Mouse (Mus musculus) ES-CJ7 (cell line): ENCODE measurements around the gene 9530053A07Rik.

Experiments
- DNase-seq: peaks from one replicate; pipeline ENCODE4 v3.0.0; 2011; ENCODE audit warnings: low read depth, low spot score

The 9530053A07Rik gene

GRCm38 (mm10) chr7:28169489-28170422 is 40.5 kb downstream of the 9530053A07Rik start, which contains the start of gene Fbl:
Fbl (plus strand) TSS chr7:28169710.
- DNase-seq, result peak; percentile 95

- DNase-seq, result no peak
Observed at GRCm38 (mm10) chr7:28175358-28175757, 46.1 kb downstream of the 9530053A07Rik start.

- peak; percentile 99 for DNase-seq
Observed at GRCm38 (mm10) chr7:28179228-28179627, 50.0 kb downstream of the 9530053A07Rik start, which contains the start of gene Dyrk1b. Dyrk1b (plus strand) TSS chr7:28179469.

GRCm38 (mm10) chr7:28179741-28180377 is 50.6 kb downstream of the 9530053A07Rik start:
- peak; percentile 93 for DNase-seq

- DNase-seq, result no peak
Observed at GRCm38 (mm10) chr7:28180890-28181289, 51.6 kb downstream of the 9530053A07Rik start.

GRCm38 (mm10) chr7:28181376-28181775 is 52.1 kb downstream of the 9530053A07Rik start:
- DNase-seq, result no peak

- DNase-seq, result no peak
Observed at GRCm38 (mm10) chr7:28182320-28182719, 53.1 kb downstream of the 9530053A07Rik start.

GRCm38 (mm10) chr7:28185884-28186283 is 56.6 kb downstream of the 9530053A07Rik start:
- DNase-seq, result no peak

- no peak for DNase-seq
Observed at GRCm38 (mm10) chr7:28186631-28187030, 57.4 kb downstream of the 9530053A07Rik start.

- no peak for DNase-seq
Observed at GRCm38 (mm10) chr7:28191489-28191888, 62.2 kb downstream of the 9530053A07Rik start.

GRCm38 (mm10) chr7:28191903-28192302 is 62.6 kb downstream of the 9530053A07Rik start:
- no peak for DNase-seq

GRCm38 (mm10) chr7:28195414-28196098 is 66.3 kb downstream of the 9530053A07Rik start:
- peak; percentile 72 for DNase-seq

GRCm38 (mm10) chr7:28196528-28196927 is 67.3 kb downstream of the 9530053A07Rik start:
- no peak for DNase-seq

- DNase-seq, result no peak
Observed at GRCm38 (mm10) chr7:28199054-28199453, 69.8 kb downstream of the 9530053A07Rik start.

- peak; percentile 67 for DNase-seq
Observed at GRCm38 (mm10) chr7:28203207-28204108, 74.2 kb downstream of the 9530053A07Rik start.

- DNase-seq, result no peak
Observed at GRCm38 (mm10) chr7:28206044-28206600, 76.9 kb downstream of the 9530053A07Rik start.

GRCm38 (mm10) chr7:28208396-28208987 is 79.2 kb downstream of the 9530053A07Rik start:
- DNase-seq, result no peak

- DNase-seq, result peak; percentile 96
Observed at GRCm38 (mm10) chr7:28208988-28209508, 79.8 kb downstream of the 9530053A07Rik start.

- DNase-seq, result no peak
Observed at GRCm38 (mm10) chr7:28210731-28211130, 81.5 kb downstream of the 9530053A07Rik start.

GRCm38 (mm10) chr7:28214142-28214541 is 84.9 kb downstream of the 9530053A07Rik start:
- DNase-seq, result peak; percentile 90
